Mouse (Mus musculus) myocyte (in vitro differentiated cells): ENCODE measurements around the gene Ccne1. TPM values are rescaled to one million over a fixed set of nuclear protein-coding genes. Genes with fewer than 3 reads are reported as not detected.
A peak's percentile ranks its signal among the peaks of the same experiment; 100 is the strongest.

Source experiments
- H3K27me3 ChIP-seq: one replicate; pipeline ENCODE4 v1.6.1; 2011; ENCODE audit not compliant: control insufficient read depth, insufficient read depth, insufficient read length
- H3K36me3 ChIP-seq: one replicate; pipeline ENCODE4 v1.6.1; 2011; ENCODE audit not compliant: control insufficient read depth, insufficient read depth
- H3K4me2 ChIP-seq: one replicate; pipeline ENCODE4 v1.6.1; 2011; ENCODE audit warnings: low read depth, control low read depth
- H3K4me3 ChIP-seq: one replicate; pipeline ENCODE4 v1.5.1; 2011; ENCODE audit warnings: mild to moderate bottlenecking, control low read depth, moderate library complexity
- H3K79me2 ChIP-seq: one replicate; pipeline ENCODE4 v1.6.1; 2011; ENCODE audit not compliant: control insufficient read depth, insufficient read depth
- H3ac ChIP-seq: one replicate; pipeline ENCODE4 v1.6.1; 2011; ENCODE audit not compliant: control insufficient read depth, insufficient read length
- CEBPB ChIP-seq: IDR thresholded peaks from 2 replicates; pipeline ENCODE4 v1.6.1; 2011; ENCODE audit warnings: mild to moderate bottlenecking, moderate library complexity; ENCODE audit not compliant: poor library complexity, insufficient read depth, severe bottlenecking
- E2F4 ChIP-seq: IDR thresholded peaks from one replicate; pipeline ENCODE4 v1.6.1; 2011; ENCODE audit warnings: mild to moderate bottlenecking, control low read depth, moderate library complexity; ENCODE audit not compliant: insufficient read depth
- MAX ChIP-seq: IDR thresholded peaks from one replicate; pipeline ENCODE4 v1.6.1; 2011; ENCODE audit warnings: low read depth, mild to moderate bottlenecking, control low read depth
- MYOD1 ChIP-seq, 3 experiments: IDR thresholded peaks; one replicate each; pipeline ENCODE4 v1.6.1; 2011; ENCODE audit warnings: control low read depth in 2 of 3, low read depth in 2 of 3, mild to moderate bottlenecking in 2 of 3, moderate library complexity in 1 of 3; ENCODE audit not compliant: insufficient read length in 2 of 3, control insufficient read depth in 1 of 3
- MYOG ChIP-seq, 3 experiments: IDR thresholded peaks; one replicate each; pipeline ENCODE4 v1.6.1; 2011; ENCODE audit warnings: control low read depth in 2 of 3, low read depth in 2 of 3, mild to moderate bottlenecking in 2 of 3; ENCODE audit not compliant: insufficient read length in 2 of 3, control insufficient read depth in 1 of 3, insufficient read depth in 1 of 3
- POLR2A ChIP-seq: IDR thresholded peaks from one replicate; pipeline ENCODE4 v1.6.1; 2011; ENCODE audit warnings: low read depth, mild to moderate bottlenecking, control low read depth, moderate library complexity; ENCODE audit not compliant: insufficient read length
- POLR2AphosphoS2 ChIP-seq: IDR thresholded peaks from one replicate; pipeline ENCODE4 v1.6.1; 2011; ENCODE audit warnings: low read depth, control low read depth; ENCODE audit not compliant: insufficient read length
- REST ChIP-seq: IDR thresholded peaks from one replicate; pipeline ENCODE4 v1.6.1; 2011; ENCODE audit warnings: mild to moderate bottlenecking, control low read depth, moderate library complexity; ENCODE audit not compliant: insufficient read depth, insufficient read length
- SRF ChIP-seq: IDR thresholded peaks from one replicate; pipeline ENCODE4 v1.6.1; 2011; ENCODE audit warnings: low read depth; ENCODE audit not compliant: control insufficient read depth, insufficient read length
- TCF12 ChIP-seq: IDR thresholded peaks from one replicate; pipeline ENCODE4 v1.6.1; 2011; ENCODE audit warnings: mild to moderate bottlenecking, control low read depth; ENCODE audit not compliant: poor library complexity, insufficient read depth, severe bottlenecking
- TCF3 ChIP-seq: IDR thresholded peaks from one replicate; pipeline ENCODE4 v1.6.1; 2011; ENCODE audit warnings: low read depth, control low read depth; ENCODE audit not compliant: insufficient read length
- USF1 ChIP-seq: IDR thresholded peaks from one replicate; pipeline ENCODE4 v1.6.1; 2011; ENCODE audit warnings: low read depth, mild to moderate bottlenecking, control low read depth, moderate library complexity
- polyA plus RNA-seq: library from polyadenylated mRNA; unstranded; fragments of >200 nt; fragmentation: generic; extraction: Trizol; gene quantifications from one replicate; pipeline ENCODE4 v1.2.1, GENCODE M21; 2012; ENCODE audit warnings: missing spikeins

The Ccne1 gene
- polyA plus RNA-seq = 7.4 TPM

- Histone ChIP-seq H3K36me3 (peaks cover 5% of the 10 kb centered on the region), H3K4me2 (peak within 1 kb of the TSS; percentile 79)
- no peak for TF ChIP-seq REST
- no peak for TF ChIP-seq MYOG (IDR thresholded peaks at IDR 0.05; ENCODE audit: control insufficient read depth in 1 of 3, insufficient read depth in 1 of 3, insufficient read length in 2 of 3, low read depth in 2 of 3)
- no peak for TF ChIP-seq MAX
- peak; percentile 4 for TF ChIP-seq SRF
- peak; percentile 66 for TF ChIP-seq POLR2A
- no peak for TF ChIP-seq TCF3
- no peak for TF ChIP-seq MYOD1 (IDR thresholded peaks at IDR 0.05; ENCODE audit: control insufficient read depth in 1 of 3, insufficient read length in 2 of 3, low read depth in 2 of 3)
- TF ChIP-seq TCF12 = no peak
- no peak for TF ChIP-seq USF1
- peak; percentile 84 for TF ChIP-seq E2F4
- TF ChIP-seq POLR2AphosphoS2 = no peak
- no peak for TF ChIP-seq CEBPB
Observed at GRCm38 (mm10) chr7:38107371-38108259, at the start of gene Ccne1. TSS of gene Ccne1 (minus strand) at chr7:38107534.

GRCm38 (mm10) chr7:38155829-38156228, 48.5 kb upstream of the Ccne1 start:
- Histone ChIP-seq H3K27me3 (peaks cover 7% of the 10 kb centered on the region), H3K36me3 (no peaks in the 10 kb centered on the region), H3K4me2 (no peak overlapping the region), H3K4me3 (no peak overlapping the region), H3ac (no peak overlapping the region), H3K79me2 (no peaks in the 10 kb centered on the region)
- TF ChIP-seq POLR2A (no peak), REST (no peak), USF1 (no peak), SRF (no peak), TCF12 (no peak), MAX (no peak), E2F4 (no peak), CEBPB (no peak), MYOD1 (IDR thresholded peaks at IDR 0.05; ENCODE audit: control insufficient read depth in 1 of 3, insufficient read length in 2 of 3, low read depth in 2 of 3) (no peak), MYOG (IDR thresholded peaks at IDR 0.05; ENCODE audit: control insufficient read depth in 1 of 3, insufficient read depth in 1 of 3, insufficient read length in 2 of 3, low read depth in 2 of 3) (no peak), POLR2AphosphoS2 (no peak), TCF3 (no peak)

More at GRCm38 (mm10) chr7:38107371-38108259, at the start of gene Ccne1:
- H3ac ChIP-seq = peak within 1 kb of the TSS; percentile 21
- no peaks in the 10 kb centered on the region for H3K79me2 ChIP-seq
- H3K27me3 ChIP-seq = no peaks in the 10 kb centered on the region
- H3K4me3 ChIP-seq = peak within 1 kb of the TSS; percentile 31

- no peaks in the 10 kb centered on the region for H3K79me2 ChIP-seq
- H3K4me2 ChIP-seq = no peak overlapping the region
- H3K4me3 ChIP-seq = no peak overlapping the region
- no peaks in the 10 kb centered on the region for H3K36me3 ChIP-seq
- peaks cover 7% of the 10 kb centered on the region for H3K27me3 ChIP-seq
- H3ac ChIP-seq = no peak overlapping the region
- TF ChIP-seq REST = no peak
- TF ChIP-seq TCF12 = no peak
- TF ChIP-seq MAX = no peak
- TF ChIP-seq E2F4 = no peak
Observed at GRCm38 (mm10) chr7:38152571-38152970, 45.2 kb upstream of the Ccne1 start.

- no peak for TF ChIP-seq TCF12
- no peak for TF ChIP-seq POLR2AphosphoS2
- no peak for TF ChIP-seq USF1
- TF ChIP-seq MYOD1 (IDR thresholded peaks at IDR 0.05; ENCODE audit: control insufficient read depth in 1 of 3, insufficient read length in 2 of 3, low read depth in 2 of 3) = no peak
- no peak for TF ChIP-seq POLR2A
- TF ChIP-seq SRF = no peak
- TF ChIP-seq E2F4 = no peak
- no peak for TF ChIP-seq MAX
- no peak for TF ChIP-seq MYOG (IDR thresholded peaks at IDR 0.05; ENCODE audit: control insufficient read depth in 1 of 3, insufficient read depth in 1 of 3, insufficient read length in 2 of 3, low read depth in 2 of 3)
- TF ChIP-seq CEBPB = no peak
- no peak for TF ChIP-seq TCF3
- no peaks in the 10 kb centered on the region for H3K36me3 ChIP-seq
- peaks cover 7% of the 10 kb centered on the region for H3K27me3 ChIP-seq
- no peak overlapping the region for H3K4me3 ChIP-seq
- no peak overlapping the region for H3K4me2 ChIP-seq
- no peak overlapping the region for H3ac ChIP-seq
- no peaks in the 10 kb centered on the region for H3K79me2 ChIP-seq
Observed at GRCm38 (mm10) chr7:38151706-38152312, 44.5 kb upstream of the Ccne1 start.
